ENCODE assay signal across 29 mouse cellular contexts in the genomic region with DNA sequence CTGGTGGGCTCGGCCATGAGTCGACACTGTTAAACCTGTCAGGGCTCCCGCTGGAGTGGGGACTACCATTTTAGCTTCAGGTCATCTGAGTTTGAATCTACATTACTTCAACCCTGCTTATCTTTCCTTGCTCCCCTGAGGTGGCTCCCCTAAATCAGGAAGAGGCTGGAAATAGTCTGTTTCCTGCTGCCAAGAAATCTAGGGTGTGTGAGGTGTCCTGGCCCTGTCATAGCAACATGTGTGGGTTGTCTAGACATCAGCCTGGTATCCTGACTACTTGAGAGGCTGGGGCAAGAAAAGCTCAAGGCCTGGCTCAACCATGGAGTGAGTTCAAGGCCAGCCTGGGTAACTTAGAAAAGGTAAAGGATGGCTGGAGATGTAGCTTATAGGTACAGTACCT. TPM values are rescaled to one million over a fixed set of nuclear protein-coding genes. Genes with fewer than 3 reads are reported as not detected.
A peak's percentile ranks its signal among the peaks of the same experiment; 100 is the strongest.
DNase-seq lines count a peak whose midpoint lies in the region; ATAC-seq lines count a peak whose summit lies in the region.
"Had no signal": no experiment of that assay in that cellular context is flagged by ENCODE, and none has a peak within 500 bp of the region (broad histone marks: within the 10 kb centered on the region; RNA-seq: fewer than 3 reads in every experiment).

No protein-coding gene starts in this region.

- 77% methylated on average over 3 of the region's 3 CpGs for WGBS in heart, embryonic 15.5 days
- WGBS in kidney, embryonic 15.5 days: 78% methylated on average over 3 of the region's 3 CpGs
- 84% methylated on average over 3 of the region's 3 CpGs for WGBS in kidney, embryonic 14.5 days
- WGBS in lung, embryonic 15.5 days: 61% methylated on average over 3 of the region's 3 CpGs

- H3K9ac ChIP-seq in heart, embryonic 15.5 days: no peak overlapping the region
- no peak overlapping the region for H3K9ac ChIP-seq in kidney, embryonic 15.5 days
- H3K9ac ChIP-seq in kidney, embryonic 14.5 days (ENCODE audit: low read depth, low read length): no peak overlapping the region
- no peak overlapping the region for H3K9ac ChIP-seq in lung, embryonic 15.5 days
- H3K9ac ChIP-seq: embryonic facial prominence, embryonic 13.5 days; limb, embryonic 12.5 days had no signal

- no peak for DNase-seq in heart, postnatal 4 days
- DNase-seq in lung, postnatal 25 days (ENCODE audit: low spot score): no peak
- DNase-seq in lung, postnatal 36 days: peak; percentile 50
- DNase-seq in spleen, adult 18-20 months: no peak
- DNase-seq: adrenal gland, adult 2 months; adrenal gland, postnatal 36 days; cerebellum, adult 18-20 months; cerebellum, postnatal 10 days; kidney, adult 18-20 months; right cerebral cortex, postnatal 25 days; thymus, postnatal 14 days had no signal

- no peak overlapping the region for H3K4me3 ChIP-seq in heart, embryonic 15.5 days
- no peak overlapping the region for H3K4me3 ChIP-seq in kidney, embryonic 15.5 days (replicated peaks)
- H3K4me3 ChIP-seq in kidney, embryonic 14.5 days (ENCODE audit: low read length): no peak overlapping the region
- no peak overlapping the region for H3K4me3 ChIP-seq in lung, embryonic 15.5 days
- H3K4me3 ChIP-seq: embryonic facial prominence, embryonic 13.5 days; forebrain, embryonic 10.5 days; limb, embryonic 12.5 days had no signal

- H3K9me3 ChIP-seq in heart, embryonic 15.5 days (replicated peaks): no peaks in the 10 kb centered on the region
- no peaks in the 10 kb centered on the region for H3K9me3 ChIP-seq in kidney, embryonic 15.5 days (replicated peaks)
- no peaks in the 10 kb centered on the region for H3K9me3 ChIP-seq in kidney, embryonic 14.5 days (ENCODE audit: control insufficient read depth, low read length)
- H3K9me3 ChIP-seq in lung, embryonic 15.5 days: no peaks in the 10 kb centered on the region
- H3K9me3 ChIP-seq: embryonic facial prominence, embryonic 13.5 days; forebrain, embryonic 10.5 days had no signal

- no peak for ATAC-seq in heart, embryonic 15.5 days (replicated peaks; ENCODE audit: insufficient number of reproducible peaks, insufficient read depth, low FRiP score, low read depth)
- ATAC-seq in kidney, embryonic 15.5 days (replicated peaks; ENCODE audit: low FRiP score): no peak
- no peak for ATAC-seq in kidney, embryonic 14.5 days (ENCODE audit: low FRiP score, low TSS enrichment)
- ATAC-seq in lung, embryonic 15.5 days (ENCODE audit: borderline replicate concordance, extremely low read depth, low FRiP score, low TSS enrichment): no peak
- ATAC-seq: activated CD4-positive, CD25-positive, alpha-beta regulatory T cell, adult 4 months; forebrain, embryonic 16.5 days; hindbrain, embryonic 16.5 days; midbrain, embryonic 16.5 days had no signal

- no peaks in the 10 kb centered on the region for H3K27me3 ChIP-seq in heart, embryonic 15.5 days
- H3K27me3 ChIP-seq in kidney, embryonic 15.5 days: no peaks in the 10 kb centered on the region
- H3K27me3 ChIP-seq in kidney, embryonic 14.5 days (ENCODE audit: control insufficient read depth, insufficient read depth, low read length): no peaks in the 10 kb centered on the region
- H3K27me3 ChIP-seq in lung, embryonic 15.5 days: no peaks in the 10 kb centered on the region

- no peaks in the 10 kb centered on the region for H3K36me3 ChIP-seq in heart, embryonic 15.5 days
- H3K36me3 ChIP-seq in kidney, embryonic 15.5 days: no peaks in the 10 kb centered on the region
- H3K36me3 ChIP-seq in kidney, embryonic 14.5 days (ENCODE audit: control insufficient read depth, insufficient read depth, low read length): no peaks in the 10 kb centered on the region
- no peaks in the 10 kb centered on the region for H3K36me3 ChIP-seq in lung, embryonic 15.5 days
- H3K36me3 ChIP-seq: embryonic facial prominence, embryonic 13.5 days; forebrain, embryonic 10.5 days; limb, embryonic 12.5 days had no signal

- peak overlapping the region; percentile 46; the same call in 1 of the 2 replicates for H3K27ac ChIP-seq in heart, embryonic 15.5 days
- H3K27ac ChIP-seq in kidney, embryonic 15.5 days: peak overlapping the region; percentile 82
- no peak overlapping the region for H3K27ac ChIP-seq in kidney, embryonic 14.5 days (ENCODE audit: low read depth, low read length)
- peak overlapping the region; percentile 55 for H3K27ac ChIP-seq in lung, embryonic 15.5 days
- H3K27ac ChIP-seq: embryonic facial prominence, embryonic 13.5 days; forebrain, embryonic 10.5 days; limb, embryonic 12.5 days had no signal

- no peak overlapping the region for H3K4me2 ChIP-seq in heart, embryonic 15.5 days
- no peak overlapping the region for H3K4me2 ChIP-seq in kidney, embryonic 15.5 days
- H3K4me2 ChIP-seq in kidney, embryonic 14.5 days (replicated peaks; ENCODE audit: low read depth, low read length): no peak overlapping the region
- no peak overlapping the region for H3K4me2 ChIP-seq in lung, embryonic 15.5 days
- H3K4me2 ChIP-seq: embryonic facial prominence, embryonic 13.5 days; limb, embryonic 12.5 days; liver, embryonic 11.5 days; midbrain, embryonic 11.5 days had no signal

- no peaks in the 10 kb centered on the region for H3K4me1 ChIP-seq in heart, embryonic 15.5 days (replicated peaks)
- peaks cover 30% of the 10 kb centered on the region for H3K4me1 ChIP-seq in kidney, embryonic 15.5 days
- H3K4me1 ChIP-seq in kidney, embryonic 14.5 days (ENCODE audit: control insufficient read depth, insufficient read depth, low read length): peaks cover 15% of the 10 kb centered on the region
- peaks cover 13% of the 10 kb centered on the region for H3K4me1 ChIP-seq in lung, embryonic 15.5 days
- H3K4me1 ChIP-seq: forebrain, embryonic 10.5 days had no signal

RNA-seq across cellular contexts. Expression of gene Eln, which starts 24.6 kb away (rescaled TPM):
- 683 and 1,118 TPM in 2 replicates for polyA plus RNA-seq in heart, embryonic 15.5 days (2015; fragmentation: Nextera tagmentation; extraction: Ambion mirVana)
- 1,000 to 10,000 TPM in 1 of 2 experiments, 100 to 1,000 TPM in 1; 932 to 1,129 TPM for total RNA-seq in heart, postnatal 4 days (2021)
- polyA plus RNA-seq in kidney, embryonic 15.5 days (2015; fragmentation: Nextera tagmentation; extraction: Ambion mirVana): 81.4 and 99.6 TPM in 2 replicates
- polyA plus RNA-seq in kidney, embryonic 14.5 days (2014; fragmentation: Nextera tagmentation; extraction: Ambion mirVana): 7.7 and 9.5 TPM in 2 replicates
- polyA plus RNA-seq in lung, embryonic 15.5 days (2015; fragmentation: Nextera tagmentation; extraction: Ambion mirVana): 534 and 579 TPM in 2 replicates
- total RNA-seq: CH12.LX; common myeloid progenitor, adult 5-6 weeks; megakaryocyte, adult 5-6 weeks; neutrophil, adult 5-6 weeks had no signal
- polyA plus RNA-seq: C2C12 had no signal
